Mouse (Mus musculus): Measurements from ENCODE around the gene Mrpl43. TPM values are rescaled to one million over a fixed set of nuclear protein-coding genes. Genes with fewer than 3 reads are reported as not detected.

Gene Mrpl43
- total and polyA plus RNA-seq, 3 experiments = 63.5 to 75.1 (median 72.7) TPM

GRCm38 (mm10) chr19:45017909-45018308 lies 11.7 kb upstream of the Mrpl43 start:
- H3K9ac ChIP-seq (ENCODE audit: insufficient read depth, low read depth) = peak overlapping the region; percentile 87
- H3K4me2 ChIP-seq (ENCODE audit: insufficient read depth, low read depth, poor library complexity, severe bottlenecking) = peak overlapping the region; percentile 77
- no peak for TF ChIP-seq MAFK (IDR thresholded peaks at IDR 0.05; ENCODE audit: insufficient replicate concordance, low read length)
- peak; percentile 28; the same call in 1 of the 2 replicates for TF ChIP-seq MXI1 (IDR thresholded peaks at IDR 0.05; ENCODE audit: low read depth, low read length)
- TF ChIP-seq CHD2 (IDR thresholded peaks at IDR 0.05; ENCODE audit: low read length) = peak; percentile 38; the same call in 1 of the 2 replicates
- no peak for TF ChIP-seq SIN3A (IDR thresholded peaks at IDR 0.05; ENCODE audit: low read length)
- TF ChIP-seq CHD1 (IDR thresholded peaks at IDR 0.05; ENCODE audit: low read depth, low read length) = no peak
- TF ChIP-seq ZC3H11A (IDR thresholded peaks at IDR 0.05; ENCODE audit: low read depth, low read length) = no peak
- TF ChIP-seq NELFE (IDR thresholded peaks at IDR 0.05; ENCODE audit: low read depth, low read length) = 0 out of 2 replicates have a peak, but pooled peaks have one; percentile 23
- TF ChIP-seq POLR2AphosphoS2 (IDR thresholded peaks at IDR 0.05; ENCODE audit: low read depth, low read length) = no peak
- 0 out of 2 replicates have a peak, but pooled peaks have one; percentile 23 for TF ChIP-seq IRF4 (IDR thresholded peaks at IDR 0.05; ENCODE audit: low read depth, low read length)
- no peak for TF ChIP-seq CTCF (conservative IDR thresholded peaks at IDR 0.05 in 1 of 2, IDR thresholded peaks at IDR 0.05 in 1 of 2; ENCODE audit: low read depth in 2 of 2, low read length in 2 of 2)
- 0 out of 2 replicates have a peak, but pooled peaks have one; percentile 32 for TF ChIP-seq MAZ (IDR thresholded peaks at IDR 0.05; ENCODE audit: low read depth, low read length)
- TF ChIP-seq RAD21 (IDR thresholded peaks at IDR 0.05; ENCODE audit: low read depth, low read length) = no peak
- no peak for TF ChIP-seq ELF1 (IDR thresholded peaks at IDR 0.05; ENCODE audit: low read depth, low read length)
- TF ChIP-seq HCFC1 (IDR thresholded peaks at IDR 0.05; ENCODE audit: low read depth, low read length) = peak; percentile 14; the same call in 1 of the 2 replicates
- TF ChIP-seq ZMIZ1 (IDR thresholded peaks at IDR 0.05; ENCODE audit: low read depth, low read length) = no peak
- TF ChIP-seq ZKSCAN1 (IDR thresholded peaks at IDR 0.05; ENCODE audit: borderline replicate concordance, low read depth, low read length) = no peak
- TF ChIP-seq JUND (conservative IDR thresholded peaks at IDR 0.05; ENCODE audit: low read depth, low read length) = no peak
- no peak for TF ChIP-seq USF1 (IDR thresholded peaks at IDR 0.05; ENCODE audit: low read depth, low read length)
- no peak for TF ChIP-seq ZNF384 (IDR thresholded peaks at IDR 0.05; ENCODE audit: low read depth, low read length)
- no peak for TF ChIP-seq E2F4 (IDR thresholded peaks at IDR 0.05; ENCODE audit: insufficient replicate concordance, low read depth, low read length)
- no peak for TF ChIP-seq ETS1 (conservative IDR thresholded peaks at IDR 0.05; ENCODE audit: low read depth, low read length)
- no peak for TF ChIP-seq RCOR1 (conservative IDR thresholded peaks at IDR 0.05; ENCODE audit: low read depth, low read length)
- peak; percentile 77 for TF ChIP-seq BHLHE40 (IDR thresholded peaks at IDR 0.05; ENCODE audit: low read depth, low read length)
- 0 out of 2 replicates have a peak, but pooled peaks have one; percentile 6 for TF ChIP-seq TCF12 (IDR thresholded peaks at IDR 0.05; ENCODE audit: low read depth, low read length)
- TF ChIP-seq EP300 (IDR thresholded peaks at IDR 0.05; ENCODE audit: low read length) = no peak
- TF ChIP-seq SMC3 (IDR thresholded peaks at IDR 0.05; ENCODE audit: low read depth, low read length) = no peak
- no peak for TF ChIP-seq MEF2A (IDR thresholded peaks at IDR 0.05; ENCODE audit: borderline replicate concordance, low read depth, low read length)
- TF ChIP-seq JUN (IDR thresholded peaks at IDR 0.05; ENCODE audit: insufficient read depth, low read depth, low read length) = no peak
- no peak for TF ChIP-seq UBTF (IDR thresholded peaks at IDR 0.05; ENCODE audit: low read depth, low read length)
- TF ChIP-seq MYC (IDR thresholded peaks at IDR 0.05; ENCODE audit: low read depth, low read length) = no peak
- TF ChIP-seq PAX5 (IDR thresholded peaks at IDR 0.05; ENCODE audit: low read length) = no peak
- TF ChIP-seq USF2 (conservative IDR thresholded peaks at IDR 0.05; ENCODE audit: low read depth, low read length) = no peak
- no peak; the same call in 1 of the 2 replicates for TF ChIP-seq POLR2A (IDR thresholded peaks at IDR 0.05; ENCODE audit: low read depth, low read length)
- no peak for TF ChIP-seq MAX (IDR thresholded peaks at IDR 0.05; ENCODE audit: low read length)
- no peak for TF ChIP-seq GABPA (IDR thresholded peaks at IDR 0.05; ENCODE audit: insufficient replicate concordance, low read depth, low read length)
- TF ChIP-seq KAT2A (IDR thresholded peaks at IDR 0.05; ENCODE audit: insufficient replicate concordance, low read length) = no peak
- TF ChIP-seq TBP (conservative IDR thresholded peaks at IDR 0.05; ENCODE audit: low read depth, low read length) = no peak
- TF ChIP-seq NRF1 (IDR thresholded peaks at IDR 0.05; ENCODE audit: low read depth, low read length) = peak; percentile 49
- H3K4me3 ChIP-seq (replicated peaks in 1 of 3; ENCODE audit: low read depth in 2 of 3, low read length in 2 of 3, poor library complexity in 1 of 3) = peak overlapping the region; percentile 20 to 72 (median 36)
- DNase-seq (ENCODE audit: extremely low read depth) = no peak
- H3K36me3 ChIP-seq (replicated peaks in 1 of 2; ENCODE audit: control insufficient read depth in 1 of 2, insufficient read depth in 1 of 2, low read length in 1 of 2) = peaks cover 0 to 4% of the 10 kb centered on the region in 2 experiments
- H3K9me3 ChIP-seq (replicated peaks; ENCODE audit: low read length) = no peaks in the 10 kb centered on the region
- H3K27me3 ChIP-seq (replicated peaks) = peaks cover 44% of the 10 kb centered on the region
- H3K27ac ChIP-seq (ENCODE audit: insufficient read depth, low read depth) = peak overlapping the region; percentile 31; the same call in 1 of the 2 replicates
- peaks cover 5% of the 10 kb centered on the region; the same call in 1 of the 2 replicates for H3K79me2 ChIP-seq (replicated peaks; ENCODE audit: control insufficient read depth, extremely low read depth, insufficient read depth, poor library complexity, severe bottlenecking)
- in situ Hi-C loops (cut with MboI; ENCODE audit: low pct_ligation_motif_present, low pct_unique_long_range_greater_than_20kb, low sequenced_read_pairs) = no loop called here
- H3K4me1 ChIP-seq (ENCODE audit: control insufficient read depth in 1 of 2, insufficient read depth in 2 of 2) = peaks cover 23 to 43% of the 10 kb centered on the region in 2 experiments
- dilution Hi-C loops (cut with MboI; ENCODE audit: extremely low pct_ligation_motif_present, extremely low pct_unique_long_range_greater_than_20kb, low sequenced_read_pairs) = no loop called here

Data from CH12.LX (cell line).